Mouse (Mus musculus) limb, embryonic 14.5 days (tissue): ENCODE data around the gene Faf1. TPM values are rescaled to one million over a fixed set of nuclear protein-coding genes. Genes with fewer than 3 reads are reported as not detected.

ENCODE experiments used
- ATAC-seq: fragments of 200-750 bp; cut with Nextera tagmentation; 2 replicates; pipeline ENCODE4 v1.8.0; 2017; ENCODE audit warnings: low read depth, moderate number of reproducible peaks, moderate TSS enrichment; ENCODE audit not compliant: low FRiP score
- DNase-seq: peaks from one replicate; pipeline ENCODE4 v3.0.0-alpha.2; 2015; ENCODE audit warnings: low spot score
- H3K27ac ChIP-seq: fragments of 300-500 bp; sonication (generic); replicated peaks from 2 replicates; pipeline ENCODE4 v1.5.1; 2014; ENCODE audit warnings: low read depth, mild to moderate bottlenecking, low read length, moderate library complexity, mixed read lengths
- H3K27me3 ChIP-seq: fragments of 300-500 bp; sonication (generic); 2 replicates; pipeline ENCODE4 v1.6.1; 2014; ENCODE audit warnings: low read length, mixed read lengths; ENCODE audit not compliant: control insufficient read depth, insufficient read depth
- H3K36me3 ChIP-seq: fragments of 300-500 bp; sonication (generic); 2 replicates; pipeline ENCODE4 v1.6.1; 2014; ENCODE audit warnings: mild to moderate bottlenecking, low read length, moderate library complexity, mixed read lengths; ENCODE audit not compliant: control insufficient read depth, insufficient read depth
- H3K4me1 ChIP-seq: fragments of 300-500 bp; sonication (generic); 2 replicates; pipeline ENCODE4 v1.6.1; 2014; ENCODE audit warnings: antibody characterized with exemption, low read length, mixed read lengths; ENCODE audit not compliant: control insufficient read depth, insufficient read depth
- H3K4me2 ChIP-seq: fragments of 300-500 bp; sonication (generic); replicated peaks from 2 replicates; pipeline ENCODE4 v1.6.1; 2014; ENCODE audit warnings: low read depth, mild to moderate bottlenecking, low read length, moderate library complexity; ENCODE audit not compliant: severe bottlenecking
- H3K4me3 ChIP-seq: fragments of 300-500 bp; sonication (generic); replicated peaks from 2 replicates; pipeline ENCODE4 v1.5.1; 2014; ENCODE audit warnings: low read length
- H3K9ac ChIP-seq: fragments of 300-500 bp; sonication (generic); 2 replicates; pipeline ENCODE4 v1.6.1; 2014; ENCODE audit warnings: mild to moderate bottlenecking, low read depth, low read length, moderate library complexity; ENCODE audit not compliant: severe bottlenecking
- H3K9me3 ChIP-seq: fragments of 300-500 bp; sonication (generic); 2 replicates; pipeline ENCODE4 v1.6.1; 2016; ENCODE audit warnings: low read length; ENCODE audit not compliant: control insufficient read depth
- POLR2A ChIP-seq: fragments of 200-500 bp; IDR thresholded peaks from 2 replicates; pipeline ENCODE4 v1.8.0; 2012; ENCODE audit warnings: inconsistent platforms, mild to moderate bottlenecking, moderate library complexity, borderline replicate concordance; ENCODE audit not compliant: insufficient read depth, insufficient read length; ENCODE audit errors: extremely low read depth
- WGBS: fragments of 180-500 bp; shearing (Covaris S2); extraction: QIAGEN DNeasy Blood & Tissue Kit; methylation state at CpG from one replicate; pipeline ENCODE4 v1.1.7; 2014; 5-methylcytosine and 5-hydroxymethylcytosine counted together
- polyA plus RNA-seq, 2 experiments: library from polyadenylated mRNA; depleted of rRNA in 1 of 2; stranded (reverse) in 1 of 2; unstranded in 1 of 2; fragments of >200 nt; fragmentation: Nextera tagmentation in 1 of 2; extraction: Ambion mirVana in 1 of 2; gene quantifications; 2 replicates each; pipeline versions ENCODE4 v1.2.1 to v1.2.3; 2012 to 2014

Gene Faf1
- polyA plus RNA-seq, 2 experiments, result 16.8 to 32.2 TPM

GRCm38 (mm10) chr4:109986748-109987355 is 310.5 kb downstream of the Faf1 start:
- Histone ChIP-seq H3K4me3 (no peak overlapping the region), H3K9ac (no peak overlapping the region), H3K27me3 (peaks cover 90% of the 10 kb centered on the region), H3K9me3 (no peaks in the 10 kb centered on the region), H3K4me2 (no peak overlapping the region), H3K36me3 (no peaks in the 10 kb centered on the region), H3K4me1 (peaks cover 9% of the 10 kb centered on the region; the same call in 1 of the 2 replicates), H3K27ac (no peak overlapping the region)
- WGBS, result 4% methylated on average over 13 of the region's 13 CpGs
- TF ChIP-seq POLR2A, result no peak
- no peak for DNase-seq
- no peak for ATAC-seq

- no peaks in the 10 kb centered on the region for H3K9me3 ChIP-seq
- H3K27me3 ChIP-seq, result peaks cover 89% of the 10 kb centered on the region
- WGBS, result 6% methylated on average over 20 of the region's 20 CpGs
- H3K4me2 ChIP-seq, result no peak overlapping the region
- H3K9ac ChIP-seq, result no peak overlapping the region
- no peak overlapping the region for H3K27ac ChIP-seq
- no peak for TF ChIP-seq POLR2A
- H3K4me3 ChIP-seq, result no peak overlapping the region
- no peaks in the 10 kb centered on the region for H3K36me3 ChIP-seq
- ATAC-seq (no peak), DNase-seq (no peak)
- H3K4me1 ChIP-seq, result 0 out of 2 replicates have a peak, but pooled peaks cover 5% of the 10 kb centered on the region
Measured at GRCm38 (mm10) chr4:109987560-109988362, 311.4 kb downstream of the Faf1 start.

- Histone ChIP-seq H3K4me1 (0 out of 2 replicates have a peak, but pooled peaks cover 5% of the 10 kb centered on the region), H3K36me3 (no peaks in the 10 kb centered on the region), H3K9me3 (no peaks in the 10 kb centered on the region), H3K4me3 (no peak overlapping the region), H3K27me3 (peaks cover 83% of the 10 kb centered on the region), H3K27ac (no peak overlapping the region), H3K9ac (no peak overlapping the region), H3K4me2 (no peak overlapping the region)
- WGBS, result 11% methylated on average over 4 of the region's 5 CpGs
- DNase-seq (no peak), ATAC-seq (no peak)
- no peak for TF ChIP-seq POLR2A
Measured at GRCm38 (mm10) chr4:109988411-109988810, 312.0 kb downstream of the Faf1 start.

- TF ChIP-seq POLR2A, result no peak
- no peaks in the 10 kb centered on the region for H3K36me3 ChIP-seq
- ATAC-seq (no peak), DNase-seq (no peak)
- H3K4me3 ChIP-seq, result no peak overlapping the region
- no peak overlapping the region for H3K27ac ChIP-seq
- no peak overlapping the region for H3K9ac ChIP-seq
- peaks cover 75% of the 10 kb centered on the region for H3K27me3 ChIP-seq
- H3K4me2 ChIP-seq, result no peak overlapping the region
- H3K4me1 ChIP-seq, result no peaks in the 10 kb centered on the region
- H3K9me3 ChIP-seq, result no peaks in the 10 kb centered on the region
- 37% methylated on average over 6 of the region's 6 CpGs for WGBS
Measured at GRCm38 (mm10) chr4:109989213-109989612, 312.8 kb downstream of the Faf1 start.

- no peak overlapping the region for H3K4me2 ChIP-seq
- 92% methylated on average over 1 of the region's 1 CpGs for WGBS
- no peaks in the 10 kb centered on the region for H3K27me3 ChIP-seq
- no peak overlapping the region for H3K9ac ChIP-seq
- no peaks in the 10 kb centered on the region for H3K36me3 ChIP-seq
- no peak overlapping the region for H3K27ac ChIP-seq
- ATAC-seq (no peak), DNase-seq (no peak)
- no peak overlapping the region for H3K4me3 ChIP-seq
- TF ChIP-seq POLR2A, result no peak
- no peaks in the 10 kb centered on the region for H3K4me1 ChIP-seq
- H3K9me3 ChIP-seq, result no peaks in the 10 kb centered on the region
Measured at GRCm38 (mm10) chr4:110006044-110006443, 329.7 kb downstream of the Faf1 start.

Other genes starting within 250 kb of the Faf1 start
- gene Rnf11, start 191.9 kb upstream of the Faf1 start, polyA plus RNA-seq (2012; rRNA removed), result 39.3 and 43.6 TPM in 2 replicates
- gene Rnf11, start 191.9 kb upstream of the Faf1 start, polyA plus RNA-seq (2014; fragmentation: Nextera tagmentation; extraction: Ambion mirVana), result 67.0 and 71.7 TPM in 2 replicates
- not detected in 2 replicates for gene 4930522H14Rik, start 145.3 kb upstream of the Faf1 start, polyA plus RNA-seq (2012; rRNA removed)
- gene 4930522H14Rik, start 145.3 kb upstream of the Faf1 start, polyA plus RNA-seq (2014; fragmentation: Nextera tagmentation; extraction: Ambion mirVana), result not detected in 2 replicates
- gene Cdkn2c, start 9.4 kb upstream of the Faf1 start, polyA plus RNA-seq (2012; rRNA removed), result 12.6 and 14.5 TPM in 2 replicates
- gene Cdkn2c, start 9.4 kb upstream of the Faf1 start, polyA plus RNA-seq (2014; fragmentation: Nextera tagmentation; extraction: Ambion mirVana), result 11.8 and 13.4 TPM in 2 replicates